Mouse (Mus musculus): ENCODE data around the gene Herc1.

The Herc1 gene

GRCm38 (mm10) chr9:66349860-66350787 lies at the start of gene Herc1:
TSS of gene Herc1 (plus strand) at chr9:66350450.
- DNase-seq (ENCODE audit: low spot score in 2 of 2) = peak; percentile 93 to 94

DNA sequence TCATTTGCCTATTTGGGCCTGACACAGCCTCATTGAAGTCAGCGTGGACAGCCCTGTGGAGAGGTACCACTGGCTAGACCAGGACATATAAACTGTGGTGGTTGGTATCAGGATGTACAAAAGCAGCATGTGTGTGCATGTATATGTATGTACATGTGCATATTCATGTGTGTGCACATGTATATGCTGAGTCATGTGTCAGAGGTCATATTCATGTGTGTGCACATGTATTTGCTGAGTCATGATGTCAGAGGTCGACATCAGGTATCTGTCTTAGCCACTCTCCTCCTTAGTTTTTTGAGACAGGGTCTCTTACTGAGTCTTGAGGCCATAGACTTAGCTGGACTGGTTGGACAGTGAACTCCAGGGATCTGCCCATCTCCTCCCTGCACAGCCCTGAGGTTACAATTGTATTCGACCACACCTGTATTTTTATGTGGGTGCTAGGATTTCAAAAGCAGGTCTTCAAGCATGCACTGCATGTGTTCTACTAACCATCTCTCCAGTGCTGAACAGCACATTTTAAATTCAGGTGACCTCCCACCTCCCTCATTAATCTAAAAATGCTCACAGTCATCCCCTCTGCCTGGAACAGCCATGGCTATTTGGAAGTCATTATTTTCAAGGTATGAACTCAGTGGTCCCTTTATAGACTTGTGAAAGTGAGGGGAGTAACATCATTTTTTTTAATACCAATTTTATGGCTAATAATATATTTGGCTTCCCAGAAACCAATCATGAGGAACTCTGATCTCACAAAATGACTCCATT lies 45.7 kb upstream of the Herc1 start:
- DNase-seq (ENCODE audit: low spot score in 2 of 2) = no peak

DNA sequence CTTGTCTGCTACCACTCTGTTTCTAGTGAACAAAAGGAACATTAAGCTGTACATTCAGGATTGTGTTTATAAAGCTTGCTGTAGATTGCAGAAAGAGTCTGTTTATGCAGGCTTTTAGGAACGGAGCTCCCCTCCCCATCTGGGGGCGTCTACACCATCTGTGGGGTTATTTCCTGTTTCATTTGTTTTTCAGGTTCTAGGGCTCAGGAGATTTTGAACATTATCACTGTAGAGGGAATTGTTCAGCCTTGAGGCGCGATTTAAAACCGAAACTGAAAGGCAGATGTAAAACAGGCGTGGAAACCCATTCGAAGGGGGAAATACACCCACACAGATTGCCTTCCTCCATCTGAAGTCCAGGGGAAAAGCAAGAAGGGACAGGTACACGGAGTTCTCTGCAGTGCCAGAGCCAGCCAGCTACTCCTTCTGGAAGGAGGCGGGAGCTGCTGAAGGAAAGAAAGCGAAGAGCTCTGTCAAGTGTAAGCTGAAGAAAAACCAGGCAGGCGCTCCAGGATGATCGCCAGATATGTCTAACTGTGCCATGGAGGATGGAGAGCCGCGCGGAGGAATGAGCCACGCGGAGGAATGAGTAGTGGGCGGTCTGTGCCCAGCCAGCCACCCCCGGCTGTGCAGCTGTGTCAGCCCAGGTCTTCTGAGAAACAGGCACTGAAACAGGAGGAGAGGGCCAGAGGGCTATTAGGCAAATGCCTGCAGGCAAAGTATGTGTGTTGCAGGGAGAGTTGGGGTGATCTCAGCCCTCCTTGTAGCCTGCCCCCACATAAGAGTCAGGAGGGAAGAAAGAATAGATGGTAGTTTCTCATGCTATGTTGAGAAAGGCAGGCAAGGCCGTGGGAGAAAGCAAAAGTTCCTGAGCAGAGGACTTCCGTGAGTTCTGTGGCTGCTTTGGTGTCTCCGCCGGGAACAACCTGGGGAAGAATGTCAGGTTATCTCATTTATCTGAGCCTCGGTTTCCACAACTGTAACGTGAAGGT lies 44.8 kb upstream of the Herc1 start:
- peak; percentile 54 to 64 for DNase-seq (ENCODE audit: low spot score in 2 of 2)

DNA sequence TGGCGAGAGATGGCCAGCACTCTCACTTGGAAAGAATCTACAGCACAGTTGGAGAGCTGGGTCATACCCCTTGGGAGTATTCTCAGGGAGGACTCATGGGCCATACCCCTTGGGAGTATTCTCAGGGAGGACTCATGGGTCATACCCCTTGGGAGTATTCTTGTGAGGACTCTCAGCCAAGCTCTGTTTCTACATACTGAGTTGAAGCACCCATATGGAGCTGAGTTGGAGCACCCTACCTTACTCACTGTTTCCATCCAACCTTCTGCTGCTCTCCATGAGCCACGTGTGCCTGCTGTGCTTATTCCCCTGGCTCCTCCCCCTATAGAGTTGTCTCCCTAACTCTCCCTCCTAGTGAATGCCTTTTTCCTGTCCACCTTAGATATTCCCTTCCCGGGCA lies 43.8 kb upstream of the Herc1 start:
- no peak for DNase-seq (ENCODE audit: low spot score in 2 of 2)

DNA sequence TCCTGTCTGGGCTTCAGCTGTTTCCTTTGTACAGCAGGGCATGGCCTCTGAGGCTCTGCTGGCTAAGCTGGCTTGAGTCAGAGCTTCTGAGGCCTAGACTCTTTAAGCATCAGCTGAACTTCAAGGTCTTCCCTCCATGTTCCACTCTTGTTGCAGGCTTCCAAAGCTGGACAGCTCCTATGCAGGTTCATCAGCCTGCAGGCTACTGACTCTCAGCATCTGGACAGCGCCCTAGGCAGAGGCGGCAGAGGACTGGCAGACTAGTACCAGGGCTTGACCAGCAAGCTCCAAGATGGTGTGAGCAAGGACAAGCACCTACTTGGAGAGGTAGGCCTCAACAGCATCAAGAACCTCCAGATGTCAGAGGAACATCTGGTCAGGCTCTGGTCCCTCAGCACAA lies 42.9 kb upstream of the Herc1 start:
- DNase-seq (ENCODE audit: low spot score in 2 of 2) = no peak

DNA sequence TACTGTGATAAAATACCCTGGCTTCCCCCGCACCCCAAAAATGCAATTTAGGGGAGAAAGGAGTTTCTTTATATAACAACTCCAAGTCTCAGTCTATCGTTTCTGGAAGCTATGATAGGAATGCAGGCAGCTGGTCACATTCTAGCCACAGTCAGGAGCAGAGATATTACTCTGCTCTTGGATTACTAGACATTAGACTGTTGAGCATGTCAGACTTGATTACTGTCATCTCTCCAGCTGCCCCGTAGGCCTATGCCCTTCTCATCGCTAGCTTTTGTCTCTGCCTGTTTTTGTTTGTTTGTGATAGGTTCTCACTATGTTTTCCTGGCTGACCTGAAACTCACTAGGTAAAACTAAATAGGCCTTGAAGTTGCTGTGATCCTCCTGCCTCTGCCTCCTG lies 41.5 kb upstream of the Herc1 start:
- DNase-seq (ENCODE audit: low spot score in 2 of 2) = no peak

DNA sequence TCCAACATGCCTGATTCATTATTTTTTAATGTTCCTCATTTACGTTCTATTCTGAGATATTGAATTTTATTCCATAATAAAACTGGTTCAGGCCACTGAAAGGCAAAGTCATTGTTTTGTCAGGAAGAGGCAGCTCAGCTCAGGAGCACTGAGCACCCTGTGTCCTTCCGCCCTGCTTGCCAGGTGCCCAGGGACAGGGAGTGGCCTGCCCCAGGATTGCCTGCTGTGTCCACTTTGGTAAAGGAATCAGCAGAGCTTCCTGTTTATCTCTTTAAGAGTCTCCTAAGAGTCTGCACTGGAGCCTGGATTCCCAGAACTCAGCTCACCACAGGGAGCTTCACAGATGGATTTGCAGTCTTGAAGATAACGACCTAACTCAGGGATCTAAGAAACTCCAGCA lies 38.8 kb upstream of the Herc1 start:
- DNase-seq (ENCODE audit: low spot score in 2 of 2) = no peak

DNA sequence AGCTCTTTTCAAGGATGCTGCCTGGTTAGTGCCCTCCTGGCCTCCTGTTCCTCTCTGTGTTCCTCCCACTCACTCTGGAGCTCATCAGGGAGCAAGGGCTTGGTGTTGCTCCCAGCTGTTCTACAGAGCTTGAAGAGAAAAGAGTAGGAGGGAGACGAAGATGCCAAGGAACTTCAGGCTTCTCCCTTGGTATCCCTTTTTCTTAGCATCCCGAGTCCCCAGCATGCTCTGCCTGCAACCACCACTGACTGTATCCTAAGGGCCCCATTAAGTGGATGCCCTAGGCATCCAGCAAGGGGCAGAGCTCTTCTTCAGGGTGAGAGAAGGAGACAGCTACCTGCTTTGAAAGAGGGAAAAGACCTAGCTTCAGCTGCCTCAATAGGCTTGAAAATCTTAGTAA lies 33.6 kb upstream of the Herc1 start:
- DNase-seq (ENCODE audit: low spot score in 2 of 2) = no peak

- DNase-seq (ENCODE audit: low spot score in 2 of 2) = no peak
Observed at GRCm38 (mm10) chr9:66322010-66322931, 28.0 kb upstream of the Herc1 start.

- no peak for DNase-seq (ENCODE audit: low spot score in 2 of 2)
Observed at GRCm38 (mm10) chr9:66326879-66327278, 23.4 kb upstream of the Herc1 start.

- DNase-seq (ENCODE audit: low spot score in 2 of 2) = no peak
Observed at GRCm38 (mm10) chr9:66329474-66329873, 20.8 kb upstream of the Herc1 start.

DNA sequence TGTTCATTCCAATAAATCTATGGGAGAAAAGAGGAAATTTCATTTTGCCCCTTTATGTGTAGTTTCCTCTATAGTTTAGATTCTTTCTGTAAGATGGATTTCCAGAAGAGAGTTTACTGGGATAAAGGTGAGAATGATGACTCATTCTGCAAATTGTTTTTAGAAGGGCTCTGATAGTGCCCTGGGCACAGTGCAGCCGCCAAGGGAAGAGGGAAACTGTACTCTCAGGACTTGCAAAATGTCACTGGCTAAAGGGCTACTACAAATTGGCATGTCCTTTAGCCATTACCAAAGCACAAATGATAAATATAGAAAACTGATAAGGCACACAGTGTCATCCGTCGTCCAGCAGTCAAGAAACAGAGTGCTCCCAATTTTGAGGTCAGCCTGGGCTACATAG lies 19.8 kb upstream of the Herc1 start:
- no peak for DNase-seq (ENCODE audit: low spot score in 2 of 2)

GRCm38 (mm10) chr9:66331548-66331947 lies 18.7 kb upstream of the Herc1 start:
- DNase-seq (ENCODE audit: low spot score in 2 of 2) = no peak

DNA sequence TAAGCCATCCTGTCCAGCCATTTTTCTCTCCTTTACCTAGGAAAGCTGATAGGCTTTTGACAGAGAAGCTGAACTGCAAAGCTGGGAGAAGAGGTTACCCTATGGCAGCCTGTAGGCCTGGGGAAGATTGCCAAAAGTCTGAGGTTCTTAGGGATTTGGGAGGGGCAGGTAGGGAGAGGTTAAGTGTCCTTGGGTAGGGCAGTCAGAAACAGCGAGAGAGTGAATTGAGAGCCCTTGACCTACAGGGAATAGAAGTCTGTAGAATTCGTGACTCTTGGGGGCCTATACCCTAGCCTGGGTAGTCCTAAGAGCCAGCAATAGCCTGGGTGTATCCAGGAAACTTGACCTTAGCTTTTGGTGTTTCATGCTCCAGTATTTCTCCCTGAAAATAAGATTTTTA lies 17.9 kb upstream of the Herc1 start:
- DNase-seq (ENCODE audit: low spot score in 2 of 2) = no peak

- no peak for DNase-seq (ENCODE audit: low spot score in 2 of 2)
Observed at GRCm38 (mm10) chr9:66337280-66337679, 13.0 kb upstream of the Herc1 start.

DNA sequence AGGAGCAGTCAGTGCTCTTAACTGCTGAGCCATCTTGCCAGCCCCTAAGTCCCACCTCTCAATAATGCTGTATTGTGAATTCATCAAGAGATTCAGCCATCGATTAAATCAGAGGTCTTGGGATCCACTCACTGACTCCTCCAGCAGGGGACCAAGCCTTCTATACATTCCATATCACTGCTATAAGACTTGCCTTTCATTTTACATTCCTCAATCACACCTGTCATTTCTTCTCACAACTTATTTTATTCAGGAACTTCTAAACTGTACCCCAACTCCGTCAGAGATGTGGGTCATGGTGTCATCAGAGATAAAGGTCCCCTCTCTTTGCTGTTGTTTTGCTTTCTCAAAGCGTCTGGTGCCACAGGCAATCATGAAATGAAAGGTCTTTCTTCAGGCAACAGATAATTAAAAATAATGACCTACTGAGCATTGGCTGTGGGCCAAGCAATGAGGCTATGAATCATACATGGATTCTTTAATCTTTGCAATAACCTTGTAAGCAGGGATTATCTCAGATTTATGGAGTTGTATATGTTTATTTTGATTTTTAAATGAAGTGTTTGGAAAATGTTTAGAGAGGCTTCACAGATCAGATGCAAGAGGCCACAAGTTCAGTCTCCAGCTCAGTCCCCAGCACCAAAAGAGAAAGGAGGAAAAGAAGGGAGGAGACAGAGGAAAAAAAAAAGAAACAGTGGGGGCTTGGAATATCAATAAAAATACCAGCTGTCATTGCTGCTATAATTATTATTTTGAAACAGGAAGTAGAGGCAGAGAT lies 12.1 kb upstream of the Herc1 start:
- no peak for DNase-seq (ENCODE audit: low spot score in 2 of 2)

DNA sequence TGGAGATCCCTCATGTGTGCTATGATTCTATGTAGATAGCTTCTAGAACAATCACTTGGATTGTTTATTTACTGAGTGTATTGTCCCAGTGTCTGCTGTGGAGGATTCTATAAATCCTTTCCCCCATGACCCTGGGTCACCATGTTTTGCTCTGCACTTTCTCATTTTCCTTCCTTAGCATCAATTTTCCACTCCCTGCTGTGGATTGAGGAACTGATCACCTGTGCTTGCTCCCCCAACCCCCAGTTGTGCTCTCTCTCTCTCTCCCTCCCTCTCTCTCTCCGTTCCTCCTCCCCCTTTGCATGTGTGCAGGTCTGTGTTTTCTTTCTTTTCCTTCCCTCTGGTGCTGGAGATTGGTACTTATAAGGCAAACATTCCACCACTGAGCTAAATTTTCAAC lies 10.5 kb upstream of the Herc1 start:
- DNase-seq (ENCODE audit: low spot score in 2 of 2) = no peak

- no peak for DNase-seq (ENCODE audit: low spot score in 2 of 2)
Observed at GRCm38 (mm10) chr9:66340394-66341094, 9.7 kb upstream of the Herc1 start.

DNA sequence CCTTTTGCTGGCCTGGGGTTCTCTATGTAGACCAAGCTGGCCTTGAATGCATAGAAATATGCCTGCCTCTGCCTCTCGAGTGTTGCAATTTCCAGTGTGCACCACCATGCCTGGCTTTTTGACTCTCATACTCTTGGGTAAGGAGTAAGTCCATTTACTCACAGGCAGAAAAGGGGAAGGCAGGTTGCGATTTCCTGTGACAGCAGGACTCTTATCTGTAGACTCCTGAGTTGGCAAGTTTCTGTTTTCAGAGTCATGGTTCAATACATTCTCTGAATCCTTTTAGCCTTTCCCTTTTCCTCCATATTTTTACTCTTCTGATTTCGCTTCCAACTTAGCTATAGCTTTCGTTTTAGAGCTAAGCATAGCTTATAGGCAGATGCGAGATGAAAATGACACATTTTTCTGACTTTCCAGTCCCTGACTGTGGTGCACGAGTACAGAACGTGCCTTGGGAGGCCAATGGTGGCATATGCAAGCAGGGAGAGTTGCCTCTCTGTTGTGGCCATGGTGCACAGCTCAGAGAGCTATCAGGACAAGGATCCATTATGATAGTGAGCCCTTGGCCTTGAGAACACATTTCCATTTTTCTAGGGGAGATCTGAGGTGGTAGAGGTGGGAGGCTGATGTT lies 2.7 kb upstream of the Herc1 start:
- DNase-seq (ENCODE audit: low spot score in 2 of 2) = no peak
